Mouse (Mus musculus): ENCODE results near the gene Nrip2.

GRCm38 (mm10) chr6:128445761-128446535, 46.9 kb downstream of the Nrip2 start:
- TF ChIP-seq CTCF (IDR thresholded peaks at IDR 0.05; ENCODE audit: low read depth) = peak; percentile 74
- no peak for TF ChIP-seq EP300 (IDR thresholded peaks at IDR 0.05; ENCODE audit: low read depth)
